Mouse (Mus musculus) embryonic facial prominence, embryonic 13.5 days (tissue): ENCODE measurements around the gene Ednrb. TPM values are rescaled to one million over a fixed set of nuclear protein-coding genes. Genes with fewer than 3 reads are reported as not detected.

ENCODE experiments used
- ATAC-seq: fragments of 200-750 bp; cut with Nextera tagmentation; 2 replicates; pipeline ENCODE4 v1.8.0; 2017; ENCODE audit warnings: low read depth; ENCODE audit not compliant: insufficient number of reproducible peaks, insufficient read depth, low FRiP score, low TSS enrichment
- H3K27ac ChIP-seq: fragments of 300-500 bp; sonication (generic); 2 replicates; pipeline ENCODE4 v1.5.1; 2015; ENCODE audit warnings: moderate library complexity, mild to moderate bottlenecking, inconsistent platforms
- H3K27me3 ChIP-seq: fragments of 300-500 bp; sonication (generic); 2 replicates; pipeline ENCODE4 v1.6.1; 2015; ENCODE audit warnings: mild to moderate bottlenecking, inconsistent platforms
- H3K36me3 ChIP-seq: fragments of 300-500 bp; sonication (generic); 2 replicates; pipeline ENCODE4 v1.6.1; 2015; ENCODE audit warnings: mild to moderate bottlenecking, inconsistent platforms
- H3K4me1 ChIP-seq: fragments of 300-500 bp; sonication (generic); 2 replicates; pipeline ENCODE4 v1.6.1; 2015; ENCODE audit warnings: inconsistent platforms
- H3K4me2 ChIP-seq: fragments of 300-500 bp; sonication (generic); 2 replicates; pipeline ENCODE4 v1.6.1; 2015; ENCODE audit warnings: moderate library complexity, mild to moderate bottlenecking, inconsistent platforms
- H3K4me3 ChIP-seq: fragments of 300-500 bp; sonication (generic); 2 replicates; pipeline ENCODE4 v1.5.1; 2015; ENCODE audit warnings: mild to moderate bottlenecking, inconsistent platforms
- H3K9ac ChIP-seq: fragments of 300-500 bp; sonication (generic); 2 replicates; pipeline ENCODE4 v1.6.1; 2015; ENCODE audit warnings: mild to moderate bottlenecking, inconsistent platforms
- H3K9me3 ChIP-seq: fragments of 300-500 bp; sonication (generic); 2 replicates; pipeline ENCODE4 v1.6.1; 2016; ENCODE audit warnings: inconsistent platforms
- WGBS: fragments of 180-500 bp; shearing (Covaris S2); methylation state at CpG from one replicate; pipeline ENCODE4 v1.1.7; 2015; ENCODE audit warnings: mixed read lengths; 5-methylcytosine and 5-hydroxymethylcytosine counted together
- polyA plus RNA-seq: library from polyadenylated mRNA; unstranded; fragments of >200 nt; fragmentation: Nextera tagmentation; extraction: Ambion mirVana; gene quantifications from 2 replicates; pipeline ENCODE4 v1.2.1, GENCODE M21; 2015

The Ednrb gene
- polyA plus RNA-seq, 1 experiment from 2014 or later: 21.3 TPM

- H3K9ac ChIP-seq: no peak overlapping the region
- no peak for ATAC-seq
Measured at GRCm38 (mm10) chr14:103816637-103817308, 27.4 kb downstream of the Ednrb start.

GRCm38 (mm10) chr14:103815542-103815941 lies 28.7 kb downstream of the Ednrb start:
- Histone ChIP-seq H3K4me3 (no peak overlapping the region), H3K9me3 (no peaks in the 10 kb centered on the region), H3K4me2 (no peak overlapping the region), H3K4me1 (no peaks in the 10 kb centered on the region), H3K27ac (no peak overlapping the region), H3K36me3 (no peaks in the 10 kb centered on the region), H3K27me3 (no peaks in the 10 kb centered on the region), H3K9ac (no peak overlapping the region)
- ATAC-seq: no peak
- WGBS: 63% methylated on average over 16 of the region's 16 CpGs

More at GRCm38 (mm10) chr14:103816637-103817308, 27.4 kb downstream of the Ednrb start:
- Histone ChIP-seq H3K27ac (no peak overlapping the region), H3K4me1 (no peaks in the 10 kb centered on the region), H3K27me3 (no peaks in the 10 kb centered on the region), H3K36me3 (no peaks in the 10 kb centered on the region), H3K9me3 (no peaks in the 10 kb centered on the region), H3K4me3 (no peak overlapping the region), H3K4me2 (no peak overlapping the region)
- 82% methylated on average over 25 of the region's 25 CpGs for WGBS

- no peaks in the 10 kb centered on the region for H3K36me3 ChIP-seq
- no peak overlapping the region for H3K4me3 ChIP-seq
- H3K9ac ChIP-seq: no peak overlapping the region
- H3K27ac ChIP-seq: no peak overlapping the region
- H3K4me2 ChIP-seq: no peak overlapping the region
- no peaks in the 10 kb centered on the region for H3K27me3 ChIP-seq
- WGBS: 74% methylated on average over 10 of the region's 10 CpGs
- no peak for ATAC-seq
- H3K4me1 ChIP-seq: no peaks in the 10 kb centered on the region
- no peaks in the 10 kb centered on the region for H3K9me3 ChIP-seq
Measured at GRCm38 (mm10) chr14:103814015-103814691, 30.0 kb downstream of the Ednrb start.

- no peak overlapping the region for H3K4me2 ChIP-seq
- H3K4me3 ChIP-seq: no peak overlapping the region
- H3K36me3 ChIP-seq: no peaks in the 10 kb centered on the region
- no peak for ATAC-seq
- no peak overlapping the region for H3K27ac ChIP-seq
- H3K27me3 ChIP-seq: no peaks in the 10 kb centered on the region
- no peaks in the 10 kb centered on the region for H3K9me3 ChIP-seq
- H3K4me1 ChIP-seq: no peaks in the 10 kb centered on the region
- 72% methylated on average over 3 of the region's 3 CpGs for WGBS
- H3K9ac ChIP-seq: no peak overlapping the region
Measured at GRCm38 (mm10) chr14:103813246-103813645, 31.0 kb downstream of the Ednrb start.

- H3K27ac ChIP-seq: no peak overlapping the region
- no peak overlapping the region for H3K4me3 ChIP-seq
- no peak for ATAC-seq
- 90% methylated on average over 7 of the region's 7 CpGs for WGBS
- H3K9me3 ChIP-seq: no peaks in the 10 kb centered on the region
- no peak overlapping the region for H3K9ac ChIP-seq
- no peaks in the 10 kb centered on the region for H3K27me3 ChIP-seq
- H3K4me2 ChIP-seq: no peak overlapping the region
- no peaks in the 10 kb centered on the region for H3K4me1 ChIP-seq
- no peaks in the 10 kb centered on the region for H3K36me3 ChIP-seq
Measured at GRCm38 (mm10) chr14:103811291-103811690, 32.9 kb downstream of the Ednrb start.

GRCm38 (mm10) chr14:103803907-103804659 lies 40.1 kb downstream of the Ednrb start:
- 83% methylated on average over 4 of the region's 4 CpGs for WGBS
- Histone ChIP-seq H3K4me2 (no peak overlapping the region), H3K36me3 (no peaks in the 10 kb centered on the region), H3K27me3 (no peaks in the 10 kb centered on the region), H3K9me3 (no peaks in the 10 kb centered on the region), H3K27ac (no peak overlapping the region), H3K4me3 (no peak overlapping the region), H3K9ac (no peak overlapping the region), H3K4me1 (no peaks in the 10 kb centered on the region)
- no peak for ATAC-seq

GRCm38 (mm10) chr14:103797123-103797522 lies 47.1 kb downstream of the Ednrb start:
- H3K9ac ChIP-seq: no peak overlapping the region
- H3K4me2 ChIP-seq: no peak overlapping the region
- H3K4me1 ChIP-seq: no peaks in the 10 kb centered on the region
- no peaks in the 10 kb centered on the region for H3K36me3 ChIP-seq
- no peaks in the 10 kb centered on the region for H3K9me3 ChIP-seq
- H3K4me3 ChIP-seq: no peak overlapping the region
- no peak for ATAC-seq
- WGBS: 78% methylated on average over 3 of the region's 3 CpGs
- no peak overlapping the region for H3K27ac ChIP-seq
- H3K27me3 ChIP-seq: no peaks in the 10 kb centered on the region

- no peak overlapping the region for H3K27ac ChIP-seq
- no peak overlapping the region for H3K9ac ChIP-seq
- ATAC-seq: no peak
- no peak overlapping the region for H3K4me2 ChIP-seq
- H3K36me3 ChIP-seq: no peaks in the 10 kb centered on the region
- H3K9me3 ChIP-seq: no peaks in the 10 kb centered on the region
- no peaks in the 10 kb centered on the region for H3K4me1 ChIP-seq
- no peaks in the 10 kb centered on the region for H3K27me3 ChIP-seq
- WGBS: 85% methylated on average over 1 of the region's 1 CpGs
- H3K4me3 ChIP-seq: no peak overlapping the region
Measured at GRCm38 (mm10) chr14:103795591-103795990, 48.6 kb downstream of the Ednrb start.

- Histone ChIP-seq H3K27ac (no peak overlapping the region), H3K36me3 (no peaks in the 10 kb centered on the region), H3K4me2 (no peak overlapping the region), H3K4me3 (no peak overlapping the region), H3K4me1 (no peaks in the 10 kb centered on the region), H3K9ac (no peak overlapping the region), H3K27me3 (no peaks in the 10 kb centered on the region), H3K9me3 (no peaks in the 10 kb centered on the region)
- WGBS: 74% methylated on average over 5 of the region's 5 CpGs
- no peak for ATAC-seq
Measured at GRCm38 (mm10) chr14:103793409-103793808, 50.8 kb downstream of the Ednrb start.

GRCm38 (mm10) chr14:103792726-103793125 lies 51.5 kb downstream of the Ednrb start:
- whole genome bisulfite sequencing: 46% methylated on average over 1 of the region's 1 CpGs
- no peak overlapping the region for H3K4me3 ChIP-seq
- H3K9me3 ChIP-seq: no peaks in the 10 kb centered on the region
- H3K36me3 ChIP-seq: no peaks in the 10 kb centered on the region
- H3K4me2 ChIP-seq: no peak overlapping the region
- H3K4me1 ChIP-seq: no peaks in the 10 kb centered on the region
- no peaks in the 10 kb centered on the region for H3K27me3 ChIP-seq
- no peak overlapping the region for H3K9ac ChIP-seq
- no peak overlapping the region for H3K27ac ChIP-seq
- no peak for ATAC-seq

- H3K27me3 ChIP-seq: no peaks in the 10 kb centered on the region
- H3K4me2 ChIP-seq: no peak overlapping the region
- H3K9me3 ChIP-seq: no peaks in the 10 kb centered on the region
- 90% methylated on average over 2 of the region's 2 CpGs for WGBS
- H3K4me1 ChIP-seq: no peaks in the 10 kb centered on the region
- H3K9ac ChIP-seq: no peak overlapping the region
- no peak for ATAC-seq
- no peaks in the 10 kb centered on the region for H3K36me3 ChIP-seq
- no peak overlapping the region for H3K27ac ChIP-seq
- H3K4me3 ChIP-seq: no peak overlapping the region
Measured at GRCm38 (mm10) chr14:103787547-103787946, 56.7 kb downstream of the Ednrb start.
